Comparison of ENCODE assay signal across 16 mouse cellular contexts in genomic region chr12:81163566-81163965, GRCm38 (mm10).
"Had no signal": no experiment of that assay in that cellular context is flagged by ENCODE, and none has a peak within 500 bp of the region (broad histone marks: within the 10 kb centered on the region; RNA-seq: fewer than 3 reads in every experiment).

No protein-coding gene starts in this region.

- H3K27ac ChIP-seq: neural tube, embryonic 13.5 days; neural tube, embryonic 15.5 days; stomach, embryonic 15.5 days; stomach, postnatal 0 days had no signal

- H3K27me3 ChIP-seq: neural tube, embryonic 15.5 days; stomach, embryonic 15.5 days had no signal

- H3K9me3 ChIP-seq: neural tube, embryonic 13.5 days; neural tube, embryonic 15.5 days; stomach, embryonic 15.5 days had no signal

- DNase-seq: retina, postnatal 1 day; right cerebral cortex, adult 18-20 months; right cerebral cortex, postnatal 14 days; right cerebral cortex, postnatal 25 days; right cerebral cortex, postnatal 4 days; spleen, adult 18-20 months; thymus, adult 18-20 months; thymus, adult 2 months; thymus, postnatal 14 days; thymus, postnatal 25 days; thymus, postnatal 36 days; thymus, postnatal 4 days had no signal

- H3K36me3 ChIP-seq: neural tube, embryonic 13.5 days; neural tube, embryonic 15.5 days; stomach, embryonic 15.5 days had no signal

- H3K4me1 ChIP-seq: stomach, embryonic 15.5 days had no signal

- H3K4me3 ChIP-seq: neural tube, embryonic 13.5 days; neural tube, embryonic 15.5 days; stomach, embryonic 15.5 days had no signal

- H3K4me2 ChIP-seq: neural tube, embryonic 13.5 days; neural tube, embryonic 15.5 days; stomach, embryonic 15.5 days had no signal

- H3K9ac ChIP-seq: neural tube, embryonic 13.5 days; neural tube, embryonic 15.5 days; stomach, embryonic 15.5 days had no signal
